Comparison of ENCODE assay signal across 17 mouse cellular contexts in the genomic region with DNA sequence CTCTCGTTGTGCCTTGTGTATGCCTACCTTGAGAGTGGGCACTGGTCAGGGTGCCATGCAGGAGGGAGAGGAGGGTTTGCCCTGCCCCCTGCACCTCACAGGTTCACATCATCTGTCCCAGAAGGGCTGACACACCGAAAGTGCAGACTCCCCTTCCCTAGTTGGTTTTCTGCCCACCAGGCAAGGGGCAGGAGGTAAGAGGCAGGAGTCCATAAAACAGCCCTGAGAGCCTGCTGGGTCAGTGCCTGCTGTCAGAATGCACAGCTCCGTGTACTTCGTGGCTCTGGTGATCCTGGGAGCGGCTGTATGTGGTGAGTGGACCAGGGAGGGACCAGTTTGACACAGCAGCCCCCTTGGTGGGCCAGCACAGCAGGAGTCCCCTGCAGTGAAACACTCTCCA. TPM values are rescaled to one million over a fixed set of nuclear protein-coding genes. Genes with fewer than 3 reads are reported as not detected.
DNase-seq lines count a peak whose midpoint lies in the region; ATAC-seq lines count a peak whose summit lies in the region.
"Had no signal": no experiment of that assay in that cellular context is flagged by ENCODE, and none has a peak within 500 bp of the region (broad histone marks: within the 10 kb centered on the region; RNA-seq: fewer than 3 reads in every experiment).

Gene Cfd, plus strand, starts transcription at position 184 of the 400 bp plus-strand sequence.

- no peak for DNase-seq in gastrocnemius, adult 18-20 months (ENCODE audit: low spot score)
- no peak for DNase-seq in gastrocnemius, postnatal 14 days
- DNase-seq in adrenal gland, postnatal 4 days (ENCODE audit: low spot score in 2 of 2): no peak
- DNase-seq in gastrocnemius, postnatal 4 days (ENCODE audit: low spot score in 2 of 2): no peak
- DNase-seq in embryo, embryonic 11 days: no peak
- no peak for DNase-seq in testis, postnatal 10 days (ENCODE audit: low spot score)
- DNase-seq: kidney, adult 9 months; lung, postnatal 14 days had no signal

- no peaks in the 10 kb centered on the region for H3K9me3 ChIP-seq in megakaryocyte, embryonic 14.5 days
- H3K9me3 ChIP-seq: liver, embryonic 12.5 days; midbrain, embryonic 13.5 days had no signal

- peaks cover 49% of the 10 kb centered on the region for H3K4me1 ChIP-seq in megakaryocyte, embryonic 14.5 days
- H3K4me1 ChIP-seq: liver, embryonic 12.5 days; midbrain, embryonic 13.5 days had no signal

- H3K4me3 ChIP-seq in megakaryocyte, embryonic 14.5 days (replicated peaks): peak within 1 kb of the TSS; percentile 39
- H3K4me3 ChIP-seq: liver, embryonic 12.5 days; midbrain, embryonic 13.5 days had no signal

- peaks cover 13% of the 10 kb centered on the region for H3K27me3 ChIP-seq in megakaryocyte, embryonic 14.5 days (replicated peaks)

- no peak for ATAC-seq in megakaryocyte, adult 5-6 weeks (ENCODE audit: poor library complexity, severe bottlenecking)
- ATAC-seq: liver, embryonic 12.5 days had no signal

- intact Hi-C loops in gastrocnemius, postnatal 14 days (cut with DNase I; ENCODE audit: low total_unique reads): loop anchor here (5.0 kb wide), 1 partner anchor 67 kb away; no protein-coding TSS in a partner anchor

- peaks cover 22% of the 10 kb centered on the region for H3K36me3 ChIP-seq in megakaryocyte, embryonic 14.5 days (replicated peaks; ENCODE audit: low read length)

RNA-seq across cellular contexts. Expression of gene Cfd, which starts in this region (rescaled TPM):
- total RNA-seq in gastrocnemius, adult 18-20 months (2021): 100 to 1,000 TPM in 1 of 2 experiments, 10 to 100 TPM in 1; 46.0 to 111 TPM
- total RNA-seq in gastrocnemius, postnatal 14 days (2021): 10 to 100 TPM in 1 of 2 experiments, 1 to 10 TPM in 1; 3.6 to 16.6 TPM
- polyA plus RNA-seq in megakaryocyte, embryonic 14.5 days (2012; ENCODE audit: insufficient read depth, low replicate concordance): not detected in 2 replicates
- total RNA-seq in megakaryocyte, adult 5-6 weeks (2015): not detected in 2 replicates
- not detected in 2 replicates for total RNA-seq in megakaryocyte, adult 5-6 weeks (2017)
- total RNA-seq in adrenal gland, postnatal 4 days (2021): 10 to 100 TPM; 13.7 to 25.6 TPM
- 100 to 1,000 TPM in 1 of 2 experiments, 10 to 100 TPM in 1; 85.8 to 154 TPM for total RNA-seq in gastrocnemius, postnatal 4 days (2021)
- total RNA-seq: common myeloid progenitor, adult 5-6 weeks; ES-E14; left cerebral cortex, postnatal 14 days had no signal
- polyA plus RNA-seq: hindbrain, embryonic 11.5 days; liver, embryonic 12.5 days; midbrain, embryonic 13.5 days; stomach, postnatal 0 days had no signal

Comparison
In these comparisons a context has a peak if more than half of its experiments do, and no peak if none do; other contexts are left out.
1. RNA of gene Cfd (total RNA-seq): 85.8 to 154 TPM in gastrocnemius, postnatal 4 days, 46.0 to 111 TPM in gastrocnemius, adult 18-20 months, 13.7 to 25.6 TPM in adrenal gland, postnatal 4 days and 3.6 to 16.6 TPM in gastrocnemius, postnatal 14 days; not detected in megakaryocyte, adult 5-6 weeks; every median in the first group is over 4 times any median in the second.